Mouse (Mus musculus) lung, postnatal 0 days (tissue): ENCODE data around the gene Srd5a1. TPM values are rescaled to one million over a fixed set of nuclear protein-coding genes. Genes with fewer than 3 reads are reported as not detected.

Experiments
- ATAC-seq: fragments of 200-750 bp; cut with Nextera tagmentation; 2 replicates; pipeline ENCODE4 v1.8.0; 2017; ENCODE audit warnings: moderate library complexity
- DNase-seq: peaks from one replicate; pipeline ENCODE4 v3.0.0-alpha.2; 2016; ENCODE audit warnings: low spot score
- H3K27ac ChIP-seq: fragments of 300-500 bp; sonication (generic); 2 replicates; pipeline ENCODE4 v1.5.1; 2014; ENCODE audit warnings: antibody characterized with exemption, mild to moderate bottlenecking, low read length, mixed read lengths
- H3K27me3 ChIP-seq: fragments of 300-500 bp; sonication (generic); replicated peaks from 2 replicates; pipeline ENCODE4 v1.6.1; 2014; ENCODE audit warnings: low read length, mixed read lengths; ENCODE audit not compliant: insufficient read depth
- H3K36me3 ChIP-seq: fragments of 300-500 bp; sonication (generic); 2 replicates; pipeline ENCODE4 v1.6.1; 2014; ENCODE audit warnings: low read length, mixed read lengths; ENCODE audit not compliant: insufficient read depth
- H3K4me1 ChIP-seq: fragments of 300-500 bp; sonication (generic); 2 replicates; pipeline ENCODE4 v1.6.1; 2014; ENCODE audit warnings: antibody characterized with exemption, low read depth, low read length, mixed read lengths; ENCODE audit not compliant: insufficient read depth
- H3K4me2 ChIP-seq: fragments of 300-500 bp; sonication (generic); replicated peaks from 2 replicates; pipeline ENCODE4 v1.6.1; 2014; ENCODE audit warnings: low read depth, mild to moderate bottlenecking, low read length, moderate library complexity, mixed read lengths
- H3K4me3 ChIP-seq: fragments of 300-500 bp; sonication (generic); 2 replicates; pipeline ENCODE4 v1.5.1; 2014; ENCODE audit warnings: low read depth, low read length
- H3K9ac ChIP-seq: fragments of 300-500 bp; sonication (generic); replicated peaks from 2 replicates; pipeline ENCODE4 v1.6.1; 2014; ENCODE audit warnings: low read depth, mild to moderate bottlenecking
- H3K9me3 ChIP-seq: fragments of 300-500 bp; sonication (generic); 2 replicates; pipeline ENCODE4 v1.6.1; 2016; ENCODE audit warnings: low read length, mixed read lengths
- CTCF ChIP-seq: IDR thresholded peaks from 2 replicates; pipeline ENCODE4 v1.5.1; 2016; ENCODE audit warnings: antibody characterized with exemption, mild to moderate bottlenecking
- EP300 ChIP-seq: IDR thresholded peaks from 2 replicates; pipeline ENCODE4 v1.6.1; 2016; ENCODE audit warnings: antibody characterized with exemption, mild to moderate bottlenecking, control low read depth
- WGBS: fragments of 180-500 bp; shearing (Covaris S2); extraction: QIAGEN DNeasy Blood & Tissue Kit; methylation state at CpG from one replicate; pipeline ENCODE4 v1.1.7; 2014; 5-methylcytosine and 5-hydroxymethylcytosine counted together
- polyA plus RNA-seq: library from polyadenylated mRNA; unstranded; fragments of >200 nt; fragmentation: Nextera tagmentation; extraction: Ambion mirVana; gene quantifications from 2 replicates; pipeline ENCODE4 v1.2.1, GENCODE M21; 2015

Srd5a1 gene
- polyA plus RNA-seq, 1 experiment from 2014 or later: 5.0 TPM

DNA sequence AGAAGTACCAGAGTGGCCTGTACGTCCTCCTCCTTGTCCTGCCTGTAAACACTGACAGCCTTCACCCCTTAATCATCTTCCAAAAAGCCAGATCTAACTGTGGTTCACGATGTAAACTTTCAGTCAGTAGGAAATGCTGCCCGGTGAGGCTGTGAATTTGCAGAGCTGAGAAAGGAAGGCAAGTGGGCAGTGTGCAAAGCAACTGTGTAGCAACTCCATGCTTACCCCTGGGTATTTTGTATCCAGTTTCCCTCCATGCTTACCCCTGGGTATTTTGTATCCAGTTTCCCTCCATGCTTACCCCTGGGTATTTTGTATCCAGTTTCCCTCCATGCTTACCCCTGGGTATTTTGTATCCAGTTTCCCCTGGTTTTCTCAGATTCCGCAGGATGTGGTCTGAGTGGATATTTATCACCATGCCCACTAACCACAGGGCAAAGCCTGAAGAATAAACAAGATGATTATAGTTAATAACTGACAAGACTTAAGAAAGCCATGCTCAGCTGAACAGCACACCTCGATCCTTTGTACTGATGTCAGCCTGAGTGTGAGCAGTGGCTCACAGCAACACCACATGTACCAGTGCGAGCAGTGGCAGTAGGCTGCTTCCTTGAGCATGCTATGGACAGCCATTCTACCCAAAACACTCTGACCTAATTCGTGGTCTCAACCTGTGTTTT is 16.5 kb downstream of the Srd5a1 start:
- H3K4me3 ChIP-seq: no peak overlapping the region
- no peak overlapping the region for H3K9ac ChIP-seq
- ATAC-seq (no peak), DNase-seq (no peak)
- no peaks in the 10 kb centered on the region for H3K4me1 ChIP-seq
- H3K9me3 ChIP-seq: no peaks in the 10 kb centered on the region
- TF ChIP-seq CTCF: no peak
- no peak for TF ChIP-seq EP300
- no peak overlapping the region for H3K27ac ChIP-seq
- WGBS: 77% methylated on average over 7 of the region's 7 CpGs
- H3K36me3 ChIP-seq: no peaks in the 10 kb centered on the region
- H3K27me3 ChIP-seq: no peaks in the 10 kb centered on the region
- H3K4me2 ChIP-seq: no peak overlapping the region

DNA sequence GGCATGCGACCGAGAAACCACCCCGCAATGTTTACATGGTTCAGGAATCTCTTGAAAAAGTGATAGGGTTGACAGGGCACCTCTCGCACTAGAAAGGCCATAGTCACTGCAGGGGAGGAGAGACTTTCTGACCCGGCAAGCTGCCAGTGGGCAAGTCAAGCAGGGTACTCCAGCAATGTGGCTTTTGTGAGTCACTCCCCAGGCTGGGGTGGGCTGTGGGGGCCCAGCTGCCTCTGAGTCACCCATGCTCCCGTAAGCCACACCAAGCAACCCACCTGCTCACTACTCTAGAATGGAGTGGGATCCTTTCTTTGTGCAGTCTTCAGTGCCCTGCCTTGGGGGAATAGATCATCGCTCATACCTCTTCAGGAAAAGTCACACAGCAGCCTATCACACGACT is 17.8 kb downstream of the Srd5a1 start:
- no peaks in the 10 kb centered on the region for H3K4me1 ChIP-seq
- no peaks in the 10 kb centered on the region for H3K9me3 ChIP-seq
- no peaks in the 10 kb centered on the region for H3K27me3 ChIP-seq
- no peak overlapping the region for H3K4me3 ChIP-seq
- no peak overlapping the region for H3K9ac ChIP-seq
- H3K36me3 ChIP-seq: no peaks in the 10 kb centered on the region
- H3K4me2 ChIP-seq: no peak overlapping the region
- WGBS: 49% methylated on average over 8 of the region's 8 CpGs
- TF ChIP-seq CTCF: no peak
- no peak for TF ChIP-seq EP300
- H3K27ac ChIP-seq: no peak overlapping the region
- DNase-seq (peak; percentile 18), ATAC-seq (peak; percentile 33; the same call in 1 of the 2 replicates)

GRCm38 (mm10) chr13:69592226-69592625 is 19.0 kb downstream of the Srd5a1 start:
- WGBS: 75% methylated on average over 8 of the region's 8 CpGs
- TF ChIP-seq EP300: no peak
- no peak for TF ChIP-seq CTCF
- ATAC-seq: no peak
- Histone ChIP-seq H3K9me3 (no peaks in the 10 kb centered on the region), H3K27ac (no peak overlapping the region), H3K9ac (no peak overlapping the region), H3K4me2 (no peak overlapping the region), H3K4me1 (no peaks in the 10 kb centered on the region), H3K27me3 (no peaks in the 10 kb centered on the region), H3K36me3 (no peaks in the 10 kb centered on the region), H3K4me3 (no peak overlapping the region)
- DNase-seq: no peak

- 86% methylated on average over 5 of the region's 5 CpGs for WGBS
- Histone ChIP-seq H3K36me3 (no peaks in the 10 kb centered on the region), H3K9ac (no peak overlapping the region), H3K27me3 (no peaks in the 10 kb centered on the region), H3K4me1 (no peaks in the 10 kb centered on the region), H3K4me3 (no peak overlapping the region), H3K4me2 (no peak overlapping the region), H3K9me3 (no peaks in the 10 kb centered on the region), H3K27ac (no peak overlapping the region)
- DNase-seq: no peak
- no peak for ATAC-seq
- TF ChIP-seq EP300 (no peak), CTCF (no peak)
These were observed 19.9 kb downstream of the Srd5a1 start for GRCm38 (mm10) chr13:69591338-69591737.

GRCm38 (mm10) chr13:69588263-69588662 is 23.0 kb downstream of the Srd5a1 start:
- no peak overlapping the region for H3K27ac ChIP-seq
- H3K27me3 ChIP-seq: no peaks in the 10 kb centered on the region
- no peak for DNase-seq
- H3K4me1 ChIP-seq: no peaks in the 10 kb centered on the region
- H3K9me3 ChIP-seq: no peaks in the 10 kb centered on the region
- TF ChIP-seq EP300 (no peak), CTCF (no peak)
- H3K9ac ChIP-seq: no peak overlapping the region
- ATAC-seq: no peak
- H3K4me2 ChIP-seq: no peak overlapping the region
- H3K4me3 ChIP-seq: no peak overlapping the region
- WGBS: 45% methylated on average over 6 of the region's 6 CpGs
- no peaks in the 10 kb centered on the region for H3K36me3 ChIP-seq

- WGBS: 58% methylated on average over 3 of the region's 3 CpGs
- no peak for TF ChIP-seq EP300
- TF ChIP-seq CTCF: no peak
- Histone ChIP-seq H3K36me3 (no peaks in the 10 kb centered on the region), H3K27me3 (no peaks in the 10 kb centered on the region), H3K4me3 (no peak overlapping the region), H3K27ac (no peak overlapping the region), H3K9me3 (no peaks in the 10 kb centered on the region), H3K9ac (no peak overlapping the region), H3K4me2 (no peak overlapping the region), H3K4me1 (no peaks in the 10 kb centered on the region)
- no peak for ATAC-seq
- DNase-seq: no peak
These were observed 23.4 kb downstream of the Srd5a1 start for GRCm38 (mm10) chr13:69587849-69588248.

GRCm38 (mm10) chr13:69586337-69586736 is 24.9 kb downstream of the Srd5a1 start:
- H3K4me1 ChIP-seq: no peaks in the 10 kb centered on the region
- no peaks in the 10 kb centered on the region for H3K27me3 ChIP-seq
- no peaks in the 10 kb centered on the region for H3K36me3 ChIP-seq
- TF ChIP-seq CTCF (no peak), EP300 (no peak)
- DNase-seq (no peak), ATAC-seq (no peak)
- no peak overlapping the region for H3K27ac ChIP-seq
- H3K9me3 ChIP-seq: no peaks in the 10 kb centered on the region
- H3K4me2 ChIP-seq: no peak overlapping the region
- WGBS: 64% methylated on average over 10 of the region's 10 CpGs
- H3K9ac ChIP-seq: no peak overlapping the region
- H3K4me3 ChIP-seq: no peak overlapping the region
